Mouse (Mus musculus) kidney, adult 11 months (tissue): ENCODE data around the gene Stxbp4.

Experiments used
- DNase-seq: peaks from one replicate; pipeline ENCODE4 v3.0.0; 2022

The Stxbp4 gene

DNA sequence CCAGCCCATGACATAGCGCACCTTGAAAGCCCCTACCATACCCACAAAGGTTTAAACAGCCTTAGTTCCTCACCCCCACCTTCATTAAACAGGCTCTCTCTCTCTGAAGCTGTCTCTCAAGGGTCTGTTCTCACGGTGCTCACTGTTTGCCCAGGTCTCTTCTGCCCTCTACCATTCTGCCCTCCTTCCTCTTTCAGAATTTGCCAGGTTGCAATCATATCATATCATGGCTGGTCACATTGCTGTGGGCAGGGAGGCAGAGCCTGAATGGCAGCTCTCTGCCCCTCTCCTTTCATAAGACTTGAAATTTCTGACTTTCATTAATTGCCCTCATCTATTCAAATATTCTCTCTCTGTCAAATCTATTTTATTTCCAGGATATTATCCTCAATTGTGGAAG lies 195.4 kb downstream of the Stxbp4 start:
- DNase-seq: no peak

DNA sequence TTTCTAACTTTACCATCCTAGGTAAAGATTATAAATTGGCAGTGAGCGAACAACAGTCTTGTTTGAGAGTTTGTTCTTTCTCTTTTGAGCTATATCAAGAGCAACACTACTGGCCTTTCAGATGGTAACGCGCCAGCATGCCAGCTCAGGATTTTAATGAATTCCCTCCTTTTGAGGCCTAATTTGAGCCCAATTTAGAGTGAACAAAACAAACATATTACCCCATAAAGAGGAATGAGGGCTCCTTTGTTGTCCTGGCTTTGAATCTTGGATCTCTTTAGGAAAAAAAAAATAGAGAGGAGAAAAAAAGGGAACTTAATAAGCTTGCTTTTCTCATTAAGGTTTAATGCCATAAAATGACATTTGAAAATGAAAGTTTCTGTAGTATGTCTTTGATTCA lies 197.0 kb downstream of the Stxbp4 start:
- no peak for DNase-seq

DNA sequence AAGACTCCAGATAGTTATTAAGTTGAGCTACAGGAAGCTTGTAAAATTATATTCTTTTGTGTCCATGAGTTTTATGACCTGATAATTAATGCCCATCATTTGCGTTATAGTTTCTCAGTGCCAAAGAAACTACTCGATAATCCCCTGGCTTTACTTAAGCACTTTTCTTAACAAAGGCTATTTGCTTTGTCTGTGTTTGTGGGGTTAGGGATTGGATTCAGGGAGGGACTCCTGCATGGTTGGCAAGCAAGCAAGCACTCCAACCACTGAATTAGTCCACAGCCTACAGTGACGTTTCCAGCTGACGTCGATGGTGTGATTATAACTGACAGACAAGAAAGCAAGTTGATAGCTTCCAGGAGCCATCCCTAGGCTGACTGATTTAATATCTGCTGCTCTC lies 199.1 kb downstream of the Stxbp4 start:
- DNase-seq: no peak
